Mouse (Mus musculus): ENCODE results near the gene Ptpn5. TPM values are rescaled to one million over a fixed set of nuclear protein-coding genes. Genes with fewer than 3 reads are reported as not detected.

Ptpn5 gene
- polyA plus RNA-seq (2015; fragmentation: Nextera tagmentation; extraction: Ambion mirVana) = 0.05 and 0.10 TPM in 2 replicates

DNA sequence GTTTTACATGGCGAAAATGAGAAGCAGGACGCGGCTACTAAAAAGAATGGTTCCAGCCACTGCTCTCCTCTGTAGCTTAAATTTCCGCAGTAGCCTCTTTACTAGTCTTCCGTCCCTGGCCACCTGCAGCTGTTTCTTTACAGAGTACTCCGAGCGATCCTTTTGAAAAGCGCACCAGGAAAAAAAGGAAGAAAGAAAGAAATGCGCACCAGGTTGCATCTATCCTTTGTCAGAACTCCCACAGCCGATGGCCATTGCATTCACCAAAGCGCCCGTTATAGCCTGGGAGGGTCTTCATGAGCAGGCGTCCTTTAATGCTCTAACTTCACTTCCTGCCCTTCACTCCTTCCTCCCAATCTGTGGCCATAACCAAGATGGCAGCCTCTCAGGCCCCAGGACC is at the start of gene Ptpn5:
Gene Ptpn5, minus strand, starts transcription at position 354 of the 400 bp plus-strand sequence.
- Histone ChIP-seq H3K4me1 (replicated peaks) (peaks cover 7% of the 10 kb centered on the region), H3K27ac (no peak within 1 kb of the TSS), H3K9ac (no peak within 1 kb of the TSS), H3K4me2 (peak within 1 kb of the TSS; percentile 66), H3K9me3 (replicated peaks) (no peaks in the 10 kb centered on the region), H3K27me3 (peaks cover 66% of the 10 kb centered on the region), H3K36me3 (no peaks in the 10 kb centered on the region), H3K4me3 (replicated peaks) (peak within 1 kb of the TSS; percentile 49)
- WGBS (ENCODE audit: insufficient replicate concordance) = 15% methylated on average over 13 of the region's 13 CpGs
- no peak for DNase-seq
- ATAC-seq (ENCODE audit: low read depth) = no peak

- Histone ChIP-seq H3K4me1 (replicated peaks) (no peaks in the 10 kb centered on the region), H3K4me2 (no peak overlapping the region), H3K4me3 (replicated peaks) (no peak overlapping the region), H3K9ac (no peak overlapping the region), H3K36me3 (no peaks in the 10 kb centered on the region), H3K27ac (no peak overlapping the region), H3K9me3 (replicated peaks) (no peaks in the 10 kb centered on the region), H3K27me3 (no peaks in the 10 kb centered on the region)
- 43% methylated on average over 5 of the region's 5 CpGs for WGBS (ENCODE audit: insufficient replicate concordance)
- DNase-seq (no peak), ATAC-seq (ENCODE audit: low read depth) (no peak)
Observed at GRCm38 (mm10) chr7:47170814-47171213, 37.3 kb upstream of the Ptpn5 start.

DNA sequence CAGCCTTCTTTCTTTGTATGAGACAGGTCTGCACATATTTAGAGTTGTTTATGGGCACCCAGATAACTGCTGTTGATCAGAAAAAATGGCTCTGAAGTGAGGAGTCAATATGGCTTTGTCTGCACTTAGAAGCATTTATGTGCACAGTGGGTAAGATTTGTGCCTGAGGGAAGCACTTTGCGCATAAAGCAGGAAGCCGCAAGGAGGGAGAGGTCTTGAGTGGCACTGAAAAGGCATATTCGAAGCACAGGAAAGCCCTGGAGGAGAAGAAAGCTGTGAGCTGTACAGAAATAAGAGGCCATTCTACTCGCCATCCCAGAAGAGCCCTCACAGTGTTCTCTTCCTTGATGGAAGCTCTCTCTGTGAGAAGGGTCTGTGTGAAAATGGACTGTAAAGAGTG is 31.5 kb upstream of the Ptpn5 start:
- no peaks in the 10 kb centered on the region for H3K27me3 ChIP-seq
- H3K9ac ChIP-seq = no peak overlapping the region
- no peaks in the 10 kb centered on the region for H3K4me1 ChIP-seq (replicated peaks)
- no peaks in the 10 kb centered on the region for H3K9me3 ChIP-seq (replicated peaks)
- no peak overlapping the region for H3K4me3 ChIP-seq (replicated peaks)
- no peaks in the 10 kb centered on the region for H3K36me3 ChIP-seq
- no peak for DNase-seq
- no peak overlapping the region for H3K4me2 ChIP-seq
- no peak for ATAC-seq (ENCODE audit: low read depth)
- H3K27ac ChIP-seq = no peak overlapping the region
- 52% methylated on average over 4 of the region's 4 CpGs for WGBS (ENCODE audit: insufficient replicate concordance)

DNA sequence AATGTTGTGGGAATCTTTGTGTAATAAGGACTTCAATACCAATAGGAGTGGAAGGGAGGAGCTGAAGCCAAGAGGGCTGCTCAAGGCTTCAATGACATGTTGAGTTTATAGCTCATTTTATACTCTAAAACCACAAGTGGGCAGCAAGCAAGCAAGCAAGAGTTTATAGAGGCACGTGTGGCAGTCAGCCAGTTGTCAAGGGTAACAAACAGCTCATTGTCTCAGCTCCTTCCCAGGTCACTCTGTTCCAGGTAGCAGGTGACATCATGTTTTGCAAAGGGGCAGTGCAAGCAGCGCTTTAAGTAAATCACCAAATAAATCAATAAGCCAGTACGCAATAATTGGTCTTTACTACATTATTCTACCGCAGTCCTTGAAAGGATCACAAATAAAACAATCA is 29.7 kb upstream of the Ptpn5 start:
- Histone ChIP-seq H3K4me3 (replicated peaks) (no peak overlapping the region), H3K9me3 (replicated peaks) (no peaks in the 10 kb centered on the region), H3K36me3 (no peaks in the 10 kb centered on the region), H3K27ac (no peak overlapping the region), H3K4me2 (no peak overlapping the region), H3K27me3 (no peaks in the 10 kb centered on the region), H3K9ac (no peak overlapping the region), H3K4me1 (replicated peaks) (no peaks in the 10 kb centered on the region)
- WGBS (ENCODE audit: insufficient replicate concordance) = 65% methylated on average over 4 of the region's 4 CpGs
- DNase-seq (no peak), ATAC-seq (ENCODE audit: low read depth) (no peak)

DNA sequence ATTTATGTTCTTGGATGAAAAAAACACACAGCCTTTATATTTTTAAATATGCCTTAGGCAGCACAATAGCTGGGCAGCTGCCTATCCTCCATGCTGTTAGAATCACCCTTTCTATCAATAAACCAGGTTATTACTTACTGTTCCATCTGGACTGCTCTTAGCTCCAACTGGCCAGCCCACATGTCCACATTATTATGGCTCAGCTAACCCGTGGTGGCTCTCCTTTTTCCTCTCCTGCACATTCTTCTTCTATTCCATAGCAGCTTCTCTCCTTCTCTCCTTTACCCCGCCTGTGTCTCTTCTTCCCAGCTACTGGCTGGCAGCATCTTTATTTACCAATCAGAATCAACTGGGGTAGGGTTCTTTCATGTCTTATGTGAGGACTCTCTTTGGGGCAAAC is 25.0 kb upstream of the Ptpn5 start:
- Histone ChIP-seq H3K9me3 (replicated peaks) (no peaks in the 10 kb centered on the region), H3K27ac (no peak overlapping the region), H3K27me3 (no peaks in the 10 kb centered on the region), H3K9ac (no peak overlapping the region), H3K36me3 (no peaks in the 10 kb centered on the region), H3K4me2 (no peak overlapping the region), H3K4me1 (replicated peaks) (no peaks in the 10 kb centered on the region), H3K4me3 (replicated peaks) (no peak overlapping the region)
- ATAC-seq (ENCODE audit: low read depth) (no peak), DNase-seq (no peak)
- WGBS (ENCODE audit: insufficient replicate concordance) = 34% methylated on average over 2 of the region's 2 CpGs

DNA sequence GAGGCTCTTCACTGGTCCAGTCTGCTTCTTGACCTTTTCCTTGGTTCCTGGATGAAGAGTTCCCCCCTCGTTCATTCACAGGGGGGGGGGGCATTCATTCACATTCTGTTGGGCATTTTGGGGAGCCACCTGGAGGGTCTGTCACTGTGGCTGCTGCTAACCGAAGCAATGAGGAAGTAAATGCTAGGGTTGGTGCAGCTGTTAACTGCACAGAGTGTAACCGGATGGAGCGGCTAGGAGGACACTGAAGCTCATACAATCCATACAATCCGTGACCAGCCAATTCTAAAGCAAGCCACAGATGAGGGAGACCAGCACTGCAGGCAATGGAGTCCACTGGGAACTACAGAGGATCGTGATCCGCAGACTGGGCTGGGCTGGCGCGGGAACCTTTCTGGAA is 24.3 kb upstream of the Ptpn5 start:
- no peak overlapping the region for H3K4me2 ChIP-seq
- 55% methylated on average over 9 of the region's 9 CpGs for WGBS (ENCODE audit: insufficient replicate concordance)
- no peak overlapping the region for H3K27ac ChIP-seq
- no peaks in the 10 kb centered on the region for H3K4me1 ChIP-seq (replicated peaks)
- no peak for DNase-seq
- no peak overlapping the region for H3K4me3 ChIP-seq (replicated peaks)
- ATAC-seq (ENCODE audit: low read depth) = no peak
- no peaks in the 10 kb centered on the region for H3K27me3 ChIP-seq
- no peaks in the 10 kb centered on the region for H3K36me3 ChIP-seq
- no peaks in the 10 kb centered on the region for H3K9me3 ChIP-seq (replicated peaks)
- H3K9ac ChIP-seq = no peak overlapping the region

- Histone ChIP-seq H3K4me3 (replicated peaks) (no peak overlapping the region), H3K36me3 (no peaks in the 10 kb centered on the region), H3K4me2 (no peak overlapping the region), H3K9me3 (replicated peaks) (no peaks in the 10 kb centered on the region), H3K4me1 (replicated peaks) (no peaks in the 10 kb centered on the region), H3K27me3 (no peaks in the 10 kb centered on the region), H3K27ac (no peak overlapping the region), H3K9ac (no peak overlapping the region)
- ATAC-seq (ENCODE audit: low read depth) (no peak), DNase-seq (no peak)
- 65% methylated on average over 2 of the region's 2 CpGs for WGBS (ENCODE audit: insufficient replicate concordance)
Observed at GRCm38 (mm10) chr7:47155849-47156248, 22.4 kb upstream of the Ptpn5 start.

DNA sequence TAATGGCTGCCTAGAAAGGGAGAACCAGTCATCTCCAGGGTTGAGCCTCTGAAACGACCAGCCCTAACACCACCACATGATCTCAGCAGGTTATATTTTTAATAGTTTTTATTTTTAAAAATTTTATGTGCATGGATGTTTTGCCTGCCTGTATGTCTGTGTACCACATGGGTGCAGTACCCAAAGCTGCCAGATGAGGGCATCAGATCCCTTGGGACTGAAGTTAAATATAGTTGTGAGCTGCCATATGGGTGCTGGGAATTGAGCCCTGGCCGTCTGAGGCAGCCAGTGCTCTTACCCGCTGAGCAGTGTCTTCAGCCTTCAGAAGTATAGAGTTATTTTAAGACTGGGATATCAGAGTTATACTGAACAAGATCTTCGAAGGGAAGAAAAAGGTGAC is 21.9 kb upstream of the Ptpn5 start:
- Histone ChIP-seq H3K9me3 (replicated peaks) (no peaks in the 10 kb centered on the region), H3K27ac (no peak overlapping the region), H3K4me2 (no peak overlapping the region), H3K27me3 (no peaks in the 10 kb centered on the region), H3K9ac (no peak overlapping the region), H3K36me3 (no peaks in the 10 kb centered on the region), H3K4me3 (replicated peaks) (no peak overlapping the region), H3K4me1 (replicated peaks) (no peaks in the 10 kb centered on the region)
- DNase-seq (no peak), ATAC-seq (ENCODE audit: low read depth) (no peak)
- WGBS (ENCODE audit: insufficient replicate concordance) = 71% methylated on average over 4 of the region's 4 CpGs

GRCm38 (mm10) chr7:47150420-47151061 is 17.1 kb upstream of the Ptpn5 start:
- no peaks in the 10 kb centered on the region for H3K4me1 ChIP-seq (replicated peaks)
- H3K4me3 ChIP-seq (replicated peaks) = no peak overlapping the region
- H3K27me3 ChIP-seq = no peaks in the 10 kb centered on the region
- ATAC-seq (ENCODE audit: low read depth) (no peak), DNase-seq (peak; percentile 9)
- H3K36me3 ChIP-seq = no peaks in the 10 kb centered on the region
- no peaks in the 10 kb centered on the region for H3K9me3 ChIP-seq (replicated peaks)
- no peak overlapping the region for H3K9ac ChIP-seq
- no peak overlapping the region for H3K4me2 ChIP-seq
- H3K27ac ChIP-seq = no peak overlapping the region
- 7% methylated on average over 10 of the region's 11 CpGs for WGBS (ENCODE audit: insufficient replicate concordance)

- H3K4me2 ChIP-seq = no peak overlapping the region
- 63% methylated on average over 7 of the region's 7 CpGs for WGBS (ENCODE audit: insufficient replicate concordance)
- no peaks in the 10 kb centered on the region for H3K4me1 ChIP-seq (replicated peaks)
- H3K36me3 ChIP-seq = no peaks in the 10 kb centered on the region
- no peak overlapping the region for H3K27ac ChIP-seq
- H3K9ac ChIP-seq = no peak overlapping the region
- DNase-seq = no peak
- no peak for ATAC-seq (ENCODE audit: low read depth)
- H3K27me3 ChIP-seq = no peaks in the 10 kb centered on the region
- no peaks in the 10 kb centered on the region for H3K9me3 ChIP-seq (replicated peaks)
- H3K4me3 ChIP-seq (replicated peaks) = no peak overlapping the region
Observed at GRCm38 (mm10) chr7:47148298-47148697, 14.8 kb upstream of the Ptpn5 start.

- ATAC-seq (ENCODE audit: low read depth) = no peak
- H3K4me2 ChIP-seq = no peak overlapping the region
- H3K4me1 ChIP-seq (replicated peaks) = no peaks in the 10 kb centered on the region
- H3K9me3 ChIP-seq (replicated peaks) = no peaks in the 10 kb centered on the region
- no peak overlapping the region for H3K4me3 ChIP-seq (replicated peaks)
- WGBS (ENCODE audit: insufficient replicate concordance) = 25% methylated on average over 12 of the region's 12 CpGs
- H3K27ac ChIP-seq = no peak overlapping the region
- no peak overlapping the region for H3K9ac ChIP-seq
- no peak for DNase-seq
- no peaks in the 10 kb centered on the region for H3K36me3 ChIP-seq
- no peaks in the 10 kb centered on the region for H3K27me3 ChIP-seq
Observed at GRCm38 (mm10) chr7:47146034-47146812, 12.7 kb upstream of the Ptpn5 start.

GRCm38 (mm10) chr7:47144299-47144698 is 10.8 kb upstream of the Ptpn5 start:
- no peaks in the 10 kb centered on the region for H3K36me3 ChIP-seq

More at GRCm38 (mm10) chr7:47144299-47144698, 10.8 kb upstream of the Ptpn5 start:
- DNase-seq (no peak), ATAC-seq (ENCODE audit: low read depth) (no peak)
- WGBS (ENCODE audit: insufficient replicate concordance) = 30% methylated on average over 6 of the region's 6 CpGs
- H3K27me3 ChIP-seq = no peaks in the 10 kb centered on the region
- H3K4me2 ChIP-seq = no peak overlapping the region
- H3K9ac ChIP-seq = no peak overlapping the region
- H3K4me3 ChIP-seq (replicated peaks) = no peak overlapping the region
- H3K27ac ChIP-seq = no peak overlapping the region
- H3K9me3 ChIP-seq (replicated peaks) = no peaks in the 10 kb centered on the region
- H3K4me1 ChIP-seq (replicated peaks) = no peaks in the 10 kb centered on the region
